Mouse (Mus musculus) heart, postnatal 36 days (tissue): ENCODE results near the gene Tpk1. TPM values are rescaled to one million over a fixed set of nuclear protein-coding genes. Genes with fewer than 3 reads are reported as not detected.
"Not testable (repeated sequence)": the region's sequence is repeated elsewhere in the genome, so short reads cannot be mapped to it uniquely, and the experiment has no call there.

Source experiments
- DNase-seq, 2 experiments: peaks; one replicate each; pipeline ENCODE4 v3.0.0; 2021 to 2022
- intact Hi-C: fragments of 180-260 bp; cut with DNase I; formaldehyde crosslinking; loops from one replicate; pipeline ENCODE4 v1.15.1; 2025
- total RNA-seq, 2 experiments: library from RNA; stranded (reverse); gene quantifications; 2 replicates each; pipeline ENCODE4 v1.2.3; 2021

Gene Tpk1
- total RNA-seq, 2 experiments from 2014 or later: 2.8 to 2.9 TPM

GRCm38 (mm10) chr6:43643718-43644117, 22.4 kb downstream of the Tpk1 start:
- intact Hi-C loops: no loop called here
- no peak for DNase-seq

GRCm38 (mm10) chr6:43642375-43642774, 23.7 kb downstream of the Tpk1 start:
- DNase-seq: no peak
- intact Hi-C loops: no loop called here

- no peak for DNase-seq
- intact Hi-C loops: no loop called here
These were observed 25.5 kb downstream of the Tpk1 start for GRCm38 (mm10) chr6:43640621-43641020.

GRCm38 (mm10) chr6:43638865-43639264, 27.2 kb downstream of the Tpk1 start:
- DNase-seq: no peak

GRCm38 (mm10) chr6:43638119-43638518, 28.0 kb downstream of the Tpk1 start:
- intact Hi-C loops: no loop called here
- DNase-seq: no peak

More at GRCm38 (mm10) chr6:43638865-43639264, 27.2 kb downstream of the Tpk1 start:
- intact Hi-C loops: no loop called here

GRCm38 (mm10) chr6:43636980-43637638, 29.0 kb downstream of the Tpk1 start:
- intact Hi-C loops: no loop called here

GRCm38 (mm10) chr6:43633308-43633963, 32.6 kb downstream of the Tpk1 start:
- intact Hi-C loops: no loop called here
- no peak for DNase-seq

More at GRCm38 (mm10) chr6:43636980-43637638, 29.0 kb downstream of the Tpk1 start:
- no peak for DNase-seq

GRCm38 (mm10) chr6:43632871-43633270, 33.2 kb downstream of the Tpk1 start:
- DNase-seq: no peak

GRCm38 (mm10) chr6:43623448-43623847, 42.6 kb downstream of the Tpk1 start:
- DNase-seq, intact Hi-C loops: not testable (repeated sequence)

More at GRCm38 (mm10) chr6:43632871-43633270, 33.2 kb downstream of the Tpk1 start:
- intact Hi-C loops: no loop called here

- intact Hi-C loops: no loop called here
- DNase-seq: no peak
These were observed 46.8 kb downstream of the Tpk1 start for GRCm38 (mm10) chr6:43619258-43619657.

GRCm38 (mm10) chr6:43611770-43612169, 54.3 kb downstream of the Tpk1 start:
- intact Hi-C loops: no loop called here
- no peak for DNase-seq

GRCm38 (mm10) chr6:43590841-43591541, 75.1 kb downstream of the Tpk1 start:
- intact Hi-C loops: no loop called here

GRCm38 (mm10) chr6:43585274-43585673, 80.8 kb downstream of the Tpk1 start:
- intact Hi-C loops: no loop called here
- no peak for DNase-seq

More at GRCm38 (mm10) chr6:43590841-43591541, 75.1 kb downstream of the Tpk1 start:
- no peak for DNase-seq

GRCm38 (mm10) chr6:43581809-43582208, 84.3 kb downstream of the Tpk1 start:
- intact Hi-C loops: no loop called here

GRCm38 (mm10) chr6:43567885-43568284, 98.2 kb downstream of the Tpk1 start:
- intact Hi-C loops: no loop called here
- DNase-seq: no peak

More at GRCm38 (mm10) chr6:43581809-43582208, 84.3 kb downstream of the Tpk1 start:
- no peak for DNase-seq

- intact Hi-C loops: no loop called here
- no peak for DNase-seq
These were observed 103.6 kb downstream of the Tpk1 start for GRCm38 (mm10) chr6:43562474-43562873.

- no peak for DNase-seq
- intact Hi-C loops: no loop called here
These were observed 114.7 kb downstream of the Tpk1 start for GRCm38 (mm10) chr6:43551410-43551809.

GRCm38 (mm10) chr6:43546537-43546936, 119.5 kb downstream of the Tpk1 start:
- intact Hi-C loops: no loop called here
- no peak for DNase-seq

- DNase-seq: no peak
- intact Hi-C loops: no loop called here
These were observed 128.7 kb downstream of the Tpk1 start for GRCm38 (mm10) chr6:43537252-43537870.

GRCm38 (mm10) chr6:43535459-43535858, 130.6 kb downstream of the Tpk1 start:
- intact Hi-C loops: no loop called here
- DNase-seq: no peak

GRCm38 (mm10) chr6:43533323-43533722, 132.8 kb downstream of the Tpk1 start:
- intact Hi-C loops: no loop called here
- no peak for DNase-seq
